Mouse (Mus musculus): ENCODE results near the gene Exd1. TPM values are rescaled to one million over a fixed set of nuclear protein-coding genes. Genes with fewer than 3 reads are reported as not detected.

Exd1 gene
- polyA plus RNA-seq, 1 experiment from 2014 or later: 0.35 TPM

GRCm38 (mm10) chr2:119549678-119550077, 2.3 kb upstream of the Exd1 start:
- no peak overlapping the region for H3K4me3 ChIP-seq (ENCODE audit: low read depth, low read length)
- no peak overlapping the region for H3K9ac ChIP-seq (replicated peaks; ENCODE audit: low read depth, low read length)
- peaks cover 8% of the 10 kb centered on the region; the same call in 1 of the 2 replicates for H3K4me1 ChIP-seq (ENCODE audit: control insufficient read depth, insufficient read depth, low read length)
- H3K4me2 ChIP-seq (replicated peaks; ENCODE audit: low read depth, low read length): no peak overlapping the region
- WGBS: 75% methylated on average over 2 of the region's 2 CpGs
- H3K27ac ChIP-seq (ENCODE audit: low read length): no peak overlapping the region
- no peaks in the 10 kb centered on the region for H3K27me3 ChIP-seq (ENCODE audit: control insufficient read depth, insufficient read depth, low read length)
- H3K9me3 ChIP-seq (ENCODE audit: control insufficient read depth, low read depth, low read length): no peaks in the 10 kb centered on the region
- H3K36me3 ChIP-seq (ENCODE audit: control insufficient read depth, insufficient read depth, low read length): no peaks in the 10 kb centered on the region
- ATAC-seq (ENCODE audit: insufficient number of reproducible peaks, insufficient read depth, low FRiP score, low read depth): no peak

GRCm38 (mm10) chr2:119548691-119549090, 1.3 kb upstream of the Exd1 start:
- peak overlapping the region; percentile 47; the same call in 1 of the 2 replicates for H3K9ac ChIP-seq (replicated peaks; ENCODE audit: low read depth, low read length)
- peak overlapping the region; percentile 64 for H3K4me3 ChIP-seq (ENCODE audit: low read depth, low read length)
- no peaks in the 10 kb centered on the region for H3K9me3 ChIP-seq (ENCODE audit: control insufficient read depth, low read depth, low read length)
- peaks cover 8% of the 10 kb centered on the region; the same call in 1 of the 2 replicates for H3K4me1 ChIP-seq (ENCODE audit: control insufficient read depth, insufficient read depth, low read length)
- 56% methylated on average over 5 of the region's 5 CpGs for WGBS
- no peak for ATAC-seq (ENCODE audit: insufficient number of reproducible peaks, insufficient read depth, low FRiP score, low read depth)
- no peak overlapping the region for H3K27ac ChIP-seq (ENCODE audit: low read length)
- no peaks in the 10 kb centered on the region for H3K36me3 ChIP-seq (ENCODE audit: control insufficient read depth, insufficient read depth, low read length)
- H3K27me3 ChIP-seq (ENCODE audit: control insufficient read depth, insufficient read depth, low read length): no peaks in the 10 kb centered on the region
- peak overlapping the region; percentile 63 for H3K4me2 ChIP-seq (replicated peaks; ENCODE audit: low read depth, low read length)

GRCm38 (mm10) chr2:119548371-119548660, 889 bp upstream of the Exd1 start:
- peak overlapping the region; percentile 34; the same call in 1 of the 2 replicates for H3K27ac ChIP-seq (ENCODE audit: low read length)
- no peaks in the 10 kb centered on the region for H3K9me3 ChIP-seq (ENCODE audit: control insufficient read depth, low read depth, low read length)
- H3K36me3 ChIP-seq (ENCODE audit: control insufficient read depth, insufficient read depth, low read length): no peaks in the 10 kb centered on the region
- H3K9ac ChIP-seq (replicated peaks; ENCODE audit: low read depth, low read length): peak overlapping the region; percentile 47
- peaks cover 8% of the 10 kb centered on the region; the same call in 1 of the 2 replicates for H3K4me1 ChIP-seq (ENCODE audit: control insufficient read depth, insufficient read depth, low read length)
- H3K4me2 ChIP-seq (replicated peaks; ENCODE audit: low read depth, low read length): peak overlapping the region; percentile 63
- H3K4me3 ChIP-seq (ENCODE audit: low read depth, low read length): peak overlapping the region; percentile 64
- ATAC-seq (ENCODE audit: insufficient number of reproducible peaks, insufficient read depth, low FRiP score, low read depth): no peak
- H3K27me3 ChIP-seq (ENCODE audit: control insufficient read depth, insufficient read depth, low read length): no peaks in the 10 kb centered on the region
- WGBS: 5% methylated on average over 3 of the region's 3 CpGs

DNA sequence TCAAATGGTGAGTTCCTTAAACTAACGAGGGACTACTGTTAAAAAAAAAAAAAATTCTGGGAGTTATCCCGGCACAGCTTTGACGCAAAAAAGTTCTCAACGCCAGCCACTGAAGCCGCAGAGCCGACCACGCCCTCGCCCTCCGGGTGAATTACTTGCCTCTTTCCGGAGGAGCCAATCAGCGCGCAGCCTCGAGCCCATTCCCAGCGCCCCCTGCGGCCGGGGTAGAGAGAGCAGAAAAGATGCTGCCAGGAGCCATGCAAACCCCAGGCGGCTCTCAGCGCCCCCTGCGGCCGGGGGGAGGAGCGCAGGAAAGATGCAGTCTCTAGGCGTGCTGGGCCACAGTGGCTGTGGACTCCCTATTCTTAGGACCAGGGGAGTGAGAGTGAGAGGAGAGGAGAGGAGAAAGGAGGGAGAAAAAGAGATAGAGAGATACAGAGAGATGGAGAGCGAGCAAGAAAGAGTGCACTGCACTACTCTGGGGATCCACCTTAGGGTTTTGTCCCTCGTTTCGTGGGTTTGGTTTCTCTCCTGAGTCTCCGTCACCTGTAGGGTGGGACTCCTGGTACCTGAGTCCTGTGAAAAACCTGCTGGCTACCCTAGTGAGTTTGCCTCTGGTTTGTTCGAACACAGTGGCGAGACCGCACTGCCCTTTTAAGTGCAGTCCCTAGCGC, 442 bp downstream of the Exd1 start:
- no peaks in the 10 kb centered on the region for H3K27me3 ChIP-seq (ENCODE audit: control insufficient read depth, insufficient read depth, low read length)
- peak overlapping the region; percentile 70 for H3K27ac ChIP-seq (ENCODE audit: low read length)
- ATAC-seq (ENCODE audit: insufficient number of reproducible peaks, insufficient read depth, low FRiP score, low read depth): peak; percentile 77
- H3K4me3 ChIP-seq (ENCODE audit: low read depth, low read length): peak overlapping the region; percentile 64
- peaks cover 8% of the 10 kb centered on the region; the same call in 1 of the 2 replicates for H3K4me1 ChIP-seq (ENCODE audit: control insufficient read depth, insufficient read depth, low read length)
- under 1% methylated on average over 30 of the region's 30 CpGs for WGBS
- H3K9ac ChIP-seq (replicated peaks; ENCODE audit: low read depth, low read length): no peak overlapping the region
- no peaks in the 10 kb centered on the region for H3K9me3 ChIP-seq (ENCODE audit: control insufficient read depth, low read depth, low read length)
- no peaks in the 10 kb centered on the region for H3K36me3 ChIP-seq (ENCODE audit: control insufficient read depth, insufficient read depth, low read length)
- H3K4me2 ChIP-seq (replicated peaks; ENCODE audit: low read depth, low read length): peak overlapping the region; percentile 80

GRCm38 (mm10) chr2:119543656-119544055, 3.8 kb downstream of the Exd1 start:
- 80% methylated on average over 2 of the region's 2 CpGs for WGBS
- H3K9ac ChIP-seq (replicated peaks; ENCODE audit: low read depth, low read length): no peak overlapping the region
- no peaks in the 10 kb centered on the region for H3K27me3 ChIP-seq (ENCODE audit: control insufficient read depth, insufficient read depth, low read length)
- H3K4me2 ChIP-seq (replicated peaks; ENCODE audit: low read depth, low read length): no peak overlapping the region
- peaks cover 3% of the 10 kb centered on the region; the same call in 1 of the 2 replicates for H3K4me1 ChIP-seq (ENCODE audit: control insufficient read depth, insufficient read depth, low read length)
- no peak for ATAC-seq (ENCODE audit: insufficient number of reproducible peaks, insufficient read depth, low FRiP score, low read depth)
- no peaks in the 10 kb centered on the region for H3K9me3 ChIP-seq (ENCODE audit: control insufficient read depth, low read depth, low read length)
- H3K4me3 ChIP-seq (ENCODE audit: low read depth, low read length): no peak overlapping the region
- H3K27ac ChIP-seq (ENCODE audit: low read length): no peak overlapping the region
- H3K36me3 ChIP-seq (ENCODE audit: control insufficient read depth, insufficient read depth, low read length): no peaks in the 10 kb centered on the region

DNA sequence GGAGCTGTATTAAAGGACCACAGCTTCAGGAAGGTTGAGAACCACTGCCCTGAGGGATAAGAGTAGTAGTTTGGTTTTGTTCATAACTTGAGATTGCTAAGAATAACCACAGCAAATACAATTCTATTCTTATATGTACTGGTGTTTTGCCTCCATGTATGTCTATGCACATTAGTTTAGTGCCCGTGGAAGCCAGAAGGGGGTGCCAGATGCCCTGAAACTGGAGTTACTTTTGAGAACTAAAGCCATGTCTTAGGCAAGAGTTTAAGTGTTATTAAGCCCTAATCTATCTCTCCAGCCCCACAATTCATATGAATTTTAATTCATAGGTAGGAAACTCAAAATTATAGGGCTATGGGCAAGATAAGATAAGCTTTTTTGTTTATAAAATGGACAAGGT, 5.3 kb downstream of the Exd1 start:
- no peak overlapping the region for H3K4me2 ChIP-seq (replicated peaks; ENCODE audit: low read depth, low read length)
- WGBS: 19% methylated on average over 1 of the region's 1 CpGs
- no peak overlapping the region for H3K27ac ChIP-seq (ENCODE audit: low read length)
- no peak overlapping the region for H3K9ac ChIP-seq (replicated peaks; ENCODE audit: low read depth, low read length)
- ATAC-seq (ENCODE audit: insufficient number of reproducible peaks, insufficient read depth, low FRiP score, low read depth): no peak
- no peak overlapping the region for H3K4me3 ChIP-seq (ENCODE audit: low read depth, low read length)
- H3K9me3 ChIP-seq (ENCODE audit: control insufficient read depth, low read depth, low read length): no peaks in the 10 kb centered on the region
- no peaks in the 10 kb centered on the region for H3K36me3 ChIP-seq (ENCODE audit: control insufficient read depth, insufficient read depth, low read length)
- H3K4me1 ChIP-seq (ENCODE audit: control insufficient read depth, insufficient read depth, low read length): no peaks in the 10 kb centered on the region
- no peaks in the 10 kb centered on the region for H3K27me3 ChIP-seq (ENCODE audit: control insufficient read depth, insufficient read depth, low read length)

DNA sequence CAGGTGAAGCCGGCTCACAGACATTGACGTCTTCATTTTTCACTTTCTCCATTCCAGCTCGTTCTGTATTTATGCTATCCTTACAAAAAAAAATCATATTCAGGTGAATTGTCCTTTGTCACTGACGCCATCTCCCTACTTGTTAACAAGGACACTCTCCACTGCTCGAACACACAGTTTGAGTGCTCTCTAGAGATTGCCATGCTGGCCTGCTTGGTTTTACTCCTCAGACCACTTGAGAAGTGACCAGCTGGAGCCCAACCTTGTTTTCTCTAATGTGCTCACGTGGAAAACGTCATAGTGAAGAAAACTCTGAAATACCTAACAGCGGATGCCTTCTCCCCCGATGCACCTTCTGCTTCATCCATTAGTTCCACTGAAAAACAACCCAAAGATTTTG, 8.6 kb downstream of the Exd1 start:
- Histone ChIP-seq H3K4me2 (replicated peaks; ENCODE audit: low read depth, low read length) (no peak overlapping the region), H3K4me3 (ENCODE audit: low read depth, low read length) (no peak overlapping the region), H3K4me1 (ENCODE audit: control insufficient read depth, insufficient read depth, low read length) (no peaks in the 10 kb centered on the region), H3K36me3 (ENCODE audit: control insufficient read depth, insufficient read depth, low read length) (no peaks in the 10 kb centered on the region), H3K27me3 (ENCODE audit: control insufficient read depth, insufficient read depth, low read length) (no peaks in the 10 kb centered on the region), H3K9me3 (ENCODE audit: control insufficient read depth, low read depth, low read length) (no peaks in the 10 kb centered on the region), H3K27ac (ENCODE audit: low read length) (no peak overlapping the region), H3K9ac (replicated peaks; ENCODE audit: low read depth, low read length) (no peak overlapping the region)
- 76% methylated on average over 9 of the region's 9 CpGs for WGBS
- ATAC-seq (ENCODE audit: insufficient number of reproducible peaks, insufficient read depth, low FRiP score, low read depth): no peak

DNA sequence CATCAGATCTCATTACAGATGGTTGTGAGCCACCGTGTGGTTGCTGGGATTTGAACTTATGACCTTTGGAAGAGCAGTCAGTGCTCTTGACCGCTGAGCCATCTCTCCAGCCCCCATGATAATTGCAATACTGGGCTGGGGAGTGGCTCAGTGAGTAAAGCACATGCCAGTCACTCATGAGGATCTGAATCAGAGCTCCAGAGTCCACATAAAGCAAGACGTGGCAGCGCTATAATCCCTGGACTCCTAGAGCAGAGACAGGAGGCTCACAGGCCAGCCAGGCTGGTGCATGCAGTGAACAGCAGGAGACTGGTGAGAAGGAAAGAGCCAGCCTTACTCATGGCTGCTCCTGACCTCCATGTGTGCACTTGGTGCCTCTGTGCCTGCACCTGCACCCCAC, 22.0 kb downstream of the Exd1 start:
- Histone ChIP-seq H3K27ac (ENCODE audit: low read length) (no peak overlapping the region), H3K36me3 (ENCODE audit: control insufficient read depth, insufficient read depth, low read length) (no peaks in the 10 kb centered on the region), H3K9me3 (ENCODE audit: control insufficient read depth, low read depth, low read length) (no peaks in the 10 kb centered on the region), H3K4me3 (ENCODE audit: low read depth, low read length) (no peak overlapping the region), H3K4me1 (ENCODE audit: control insufficient read depth, insufficient read depth, low read length) (no peaks in the 10 kb centered on the region), H3K4me2 (replicated peaks; ENCODE audit: low read depth, low read length) (no peak overlapping the region), H3K27me3 (ENCODE audit: control insufficient read depth, insufficient read depth, low read length) (no peaks in the 10 kb centered on the region), H3K9ac (replicated peaks; ENCODE audit: low read depth, low read length) (no peak overlapping the region)
- ATAC-seq (ENCODE audit: insufficient number of reproducible peaks, insufficient read depth, low FRiP score, low read depth): no peak
- WGBS: 48% methylated on average over 4 of the region's 4 CpGs

- H3K27ac ChIP-seq (ENCODE audit: low read length): no peak overlapping the region
- no peak overlapping the region for H3K4me2 ChIP-seq (replicated peaks; ENCODE audit: low read depth, low read length)
- no peak for ATAC-seq (ENCODE audit: insufficient number of reproducible peaks, insufficient read depth, low FRiP score, low read depth)
- H3K27me3 ChIP-seq (ENCODE audit: control insufficient read depth, insufficient read depth, low read length): no peaks in the 10 kb centered on the region
- no peaks in the 10 kb centered on the region for H3K9me3 ChIP-seq (ENCODE audit: control insufficient read depth, low read depth, low read length)
- 85% methylated on average over 4 of the region's 4 CpGs for WGBS
- H3K9ac ChIP-seq (replicated peaks; ENCODE audit: low read depth, low read length): no peak overlapping the region
- H3K36me3 ChIP-seq (ENCODE audit: control insufficient read depth, insufficient read depth, low read length): no peaks in the 10 kb centered on the region
- no peaks in the 10 kb centered on the region for H3K4me1 ChIP-seq (ENCODE audit: control insufficient read depth, insufficient read depth, low read length)
- no peak overlapping the region for H3K4me3 ChIP-seq (ENCODE audit: low read depth, low read length)
Observed at GRCm38 (mm10) chr2:119523836-119524235, 23.6 kb downstream of the Exd1 start.
